Mouse (Mus musculus): ENCODE data around the gene Mrps26.

DNA sequence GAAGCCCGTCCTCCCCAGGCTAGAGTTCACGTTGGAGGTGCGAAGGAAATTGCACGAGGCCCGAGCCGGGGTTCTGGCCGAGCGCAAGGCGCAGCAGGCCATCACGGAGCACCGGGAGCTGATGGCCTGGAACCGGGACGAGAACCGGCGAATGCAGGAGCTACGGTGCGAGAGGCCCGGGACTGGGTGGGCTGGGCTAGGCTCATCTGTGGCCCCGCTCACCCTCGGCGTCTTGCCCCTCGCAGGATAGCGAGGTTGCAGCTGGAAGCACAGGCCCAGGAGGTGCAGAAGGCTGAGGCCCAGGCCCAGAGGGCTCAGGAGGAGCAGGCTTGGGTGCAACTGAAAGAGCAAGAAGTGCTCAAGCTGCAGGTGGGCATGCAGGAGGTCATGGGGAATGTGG lies 521 bp downstream of the Mrps26 start:
- TF ChIP-seq CTCF (conservative IDR thresholded peaks at IDR 0.05; ENCODE audit: insufficient read depth, insufficient read length, low read depth, low read length) (no peak), POLR2A (IDR thresholded peaks at IDR 0.05; ENCODE audit: low read depth, low read length) (no peak)

Data from kidney, adult 2 months (tissue).